Mouse (Mus musculus) thymus, adult 2 months (tissue): ENCODE measurements around the gene Dnajc5.

Experiments used
- CTCF ChIP-seq: fragments of 200-500 bp; IDR thresholded peaks from 2 replicates; pipeline ENCODE4 v1.5.1; 2012; ENCODE audit warnings: mild to moderate bottlenecking, control low read depth, low read length, moderate library complexity, borderline replicate concordance; ENCODE audit not compliant: control insufficient read depth, poor library complexity, insufficient read depth; ENCODE audit errors: extremely low read depth
- POLR2A ChIP-seq: fragments of 200-500 bp; IDR thresholded peaks from 2 replicates; pipeline ENCODE4 v1.6.1; 2012; ENCODE audit warnings: mild to moderate bottlenecking, low read length, control low read depth, moderate library complexity; ENCODE audit not compliant: control insufficient read depth, poor library complexity, insufficient read depth; ENCODE audit errors: extremely low read depth

- no peak for TF ChIP-seq POLR2A
- TF ChIP-seq CTCF: no peak
These were observed 28.4 kb downstream of the Dnajc5 start for GRCm38 (mm10) chr2:181548682-181549081.
